9 mouse cellular contexts compared by ENCODE assay signal in genomic region chr2:75661106-75661505, GRCm38 (mm10). TPM values are rescaled to one million over a fixed set of nuclear protein-coding genes. Genes with fewer than 3 reads are reported as not detected.
DNase-seq lines count a peak whose midpoint lies in the region; ATAC-seq and TF ChIP-seq lines count a peak whose summit lies in the region.
"Had no signal": no experiment of that assay in that cellular context is flagged by ENCODE, and none has a peak within 500 bp of the region (broad histone marks: within the 10 kb centered on the region; RNA-seq: fewer than 3 reads in every experiment).

No protein-coding gene starts in this region.

- H3K27ac ChIP-seq in neural tube, embryonic 11.5 days (ENCODE audit: low read depth, low read length): no peak overlapping the region
- H3K27ac ChIP-seq in forebrain, postnatal 0 days (ENCODE audit: low read depth, low read length): no peak overlapping the region
- H3K27ac ChIP-seq in liver, embryonic 13.5 days: peak overlapping the region; percentile 95

- H3K4me1 ChIP-seq in neural tube, embryonic 11.5 days (ENCODE audit: control insufficient read depth, insufficient read depth, low read length): peaks cover 7% of the 10 kb centered on the region; the same call in 1 of the 2 replicates
- H3K4me1 ChIP-seq in forebrain, postnatal 0 days (ENCODE audit: insufficient read depth): peaks cover 15% of the 10 kb centered on the region
- peaks cover 32% of the 10 kb centered on the region for H3K4me1 ChIP-seq in liver, embryonic 13.5 days (replicated peaks)

- 51% methylated on average over 2 of the region's 2 CpGs for WGBS in neural tube, embryonic 11.5 days
- WGBS in forebrain, postnatal 0 days: 24% methylated on average over 2 of the region's 2 CpGs
- WGBS in liver, embryonic 13.5 days (ENCODE audit: insufficient replicate concordance): 38% methylated on average over 2 of the region's 2 CpGs

- H3K9me3 ChIP-seq in neural tube, embryonic 11.5 days (ENCODE audit: control insufficient read depth, low read length): no peaks in the 10 kb centered on the region
- no peaks in the 10 kb centered on the region for H3K9me3 ChIP-seq in forebrain, postnatal 0 days (ENCODE audit: low read length)
- H3K9me3 ChIP-seq in liver, embryonic 13.5 days (replicated peaks): no peaks in the 10 kb centered on the region

- H3K9ac ChIP-seq in neural tube, embryonic 11.5 days (ENCODE audit: low read length): peak overlapping the region; percentile 98; the same call in 1 of the 2 replicates
- H3K9ac ChIP-seq in forebrain, postnatal 0 days: 0 out of 2 replicates have a peak overlapping the region, but pooled peaks have one; percentile 95
- H3K9ac ChIP-seq in liver, embryonic 13.5 days: peak overlapping the region; percentile 98

- ATAC-seq in neural tube, embryonic 11.5 days (ENCODE audit: insufficient read depth, low FRiP score, low TSS enrichment): no peak
- ATAC-seq in forebrain, postnatal 0 days: no peak
- no peak for ATAC-seq in liver, embryonic 13.5 days (ENCODE audit: low read depth)

- TF ChIP-seq CTCF in forebrain, postnatal 0 days (IDR thresholded peaks at IDR 0.05; ENCODE audit: low read depth): no peak

- peak overlapping the region; percentile 90 for H3K4me2 ChIP-seq in neural tube, embryonic 11.5 days (ENCODE audit: low read depth)
- H3K4me2 ChIP-seq in forebrain, postnatal 0 days (ENCODE audit: low read depth): peak overlapping the region; percentile 73
- peak overlapping the region; percentile 90 for H3K4me2 ChIP-seq in liver, embryonic 13.5 days

- H3K36me3 ChIP-seq in neural tube, embryonic 11.5 days (ENCODE audit: control insufficient read depth, insufficient read depth, low read length): peaks cover 4% of the 10 kb centered on the region; the same call in 1 of the 2 replicates
- peaks cover 16% of the 10 kb centered on the region for H3K36me3 ChIP-seq in forebrain, postnatal 0 days (ENCODE audit: insufficient read depth)
- peaks cover 48% of the 10 kb centered on the region for H3K36me3 ChIP-seq in liver, embryonic 13.5 days

- peak overlapping the region; percentile 77 for H3K4me3 ChIP-seq in neural tube, embryonic 11.5 days (ENCODE audit: low read depth, low read length)
- H3K4me3 ChIP-seq in forebrain, postnatal 0 days (ENCODE audit: low read depth, low read length): peak overlapping the region; percentile 98; the same call in 1 of the 2 replicates
- peak overlapping the region; percentile 94 for H3K4me3 ChIP-seq in liver, embryonic 13.5 days (replicated peaks)

- no peaks in the 10 kb centered on the region for H3K27me3 ChIP-seq in neural tube, embryonic 11.5 days (ENCODE audit: control insufficient read depth, insufficient read depth, low read length)
- H3K27me3 ChIP-seq in forebrain, postnatal 0 days (ENCODE audit: insufficient read depth, low read length): no peaks in the 10 kb centered on the region
- H3K27me3 ChIP-seq in liver, embryonic 13.5 days: no peaks in the 10 kb centered on the region

- DNase-seq in neural tube, embryonic 11.5 days (ENCODE audit: low spot score): no peak
- no peak for DNase-seq in neural tube, embryonic 10.5 days (ENCODE audit: extremely low spot score, low spot score)
- DNase-seq in forebrain, postnatal 0 days: no peak
- DNase-seq in liver, embryonic 13.5 days: no peak
- no peak for DNase-seq in right cerebral cortex, postnatal 4 days
- no peak for DNase-seq in testis, postnatal 10 days (ENCODE audit: low spot score)
- no peak for DNase-seq in cerebellum, postnatal 14 days
- DNase-seq: left cerebral cortex, postnatal 4 days; spleen, adult 18-20 months had no signal

RNA-seq across cellular contexts. Expression of gene Hnrnpa3, which starts 2.0 kb away (rescaled TPM):
- polyA plus RNA-seq in neural tube, embryonic 11.5 days (2014; fragmentation: Nextera tagmentation; extraction: Ambion mirVana): 292 and 301 TPM in 2 replicates
- total RNA-seq in forebrain, postnatal 0 days (2014; rRNA removed): 85.7 and 107 TPM in 2 replicates
- polyA plus RNA-seq in forebrain, postnatal 0 days (2015; fragmentation: Nextera tagmentation; extraction: Ambion mirVana): 101 and 132 TPM in 2 replicates
- polyA plus RNA-seq in liver, embryonic 13.5 days (2015; fragmentation: Nextera tagmentation; extraction: Ambion mirVana): 161 and 182 TPM in 2 replicates

RNA-seq across cellular contexts. Expression of gene Nfe2l2, which starts 43.3 kb away (rescaled TPM):
- polyA plus RNA-seq in neural tube, embryonic 11.5 days (2014; fragmentation: Nextera tagmentation; extraction: Ambion mirVana): 26.5 and 31.4 TPM in 2 replicates
- 7.6 and 7.7 TPM in 2 replicates for total RNA-seq in forebrain, postnatal 0 days (2014; rRNA removed)
- polyA plus RNA-seq in forebrain, postnatal 0 days (2015; fragmentation: Nextera tagmentation; extraction: Ambion mirVana): 12.6 and 14.1 TPM in 2 replicates
- polyA plus RNA-seq in liver, embryonic 13.5 days (2015; fragmentation: Nextera tagmentation; extraction: Ambion mirVana): 44.6 and 54.3 TPM in 2 replicates
